Mouse (Mus musculus) A20 (cell line): ENCODE measurements around the gene Gm10130.
"Not testable (repeated sequence)": the region's sequence is repeated elsewhere in the genome, so short reads cannot be mapped to it uniquely, and the experiment has no call there.

Experiments used
- DNase-seq: peaks from one replicate; pipeline ENCODE4 v3.0.0-alpha.2; 2011; ENCODE audit warnings: low read depth, low spot score

The Gm10130 gene

DNA sequence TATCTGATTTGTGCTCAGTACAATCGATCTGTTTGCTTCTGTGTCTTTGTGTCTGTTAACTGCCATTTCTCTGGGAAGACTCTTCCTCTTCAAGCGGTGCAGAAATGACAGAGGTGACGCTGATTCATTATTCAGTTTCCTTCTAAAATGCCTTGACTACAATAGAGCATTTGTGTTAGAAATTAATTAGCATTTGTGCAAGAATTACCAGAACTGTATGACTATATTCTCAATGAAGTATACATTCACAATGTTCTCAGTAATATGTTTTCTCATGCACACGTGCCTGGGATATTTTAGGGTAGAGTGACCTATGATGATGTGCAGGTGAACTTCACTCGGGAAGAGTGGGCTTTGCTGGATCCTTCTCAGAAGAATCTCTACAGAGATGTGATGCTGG, at the start of gene Gm10130:
Gene Gm10130, plus strand, starts transcription at position 301 of the 400 bp plus-strand sequence.
- no peak for DNase-seq

GRCm38 (mm10) chr2:150293669-150294068, 29.8 kb upstream of the Gm10130 start:
- no peak for DNase-seq

GRCm38 (mm10) chr2:150299096-150299495, 24.4 kb upstream of the Gm10130 start:
- DNase-seq = no peak

- peak; percentile 3 for DNase-seq
Measured at GRCm38 (mm10) chr2:150307183-150307773, 16.2 kb upstream of the Gm10130 start.

DNA sequence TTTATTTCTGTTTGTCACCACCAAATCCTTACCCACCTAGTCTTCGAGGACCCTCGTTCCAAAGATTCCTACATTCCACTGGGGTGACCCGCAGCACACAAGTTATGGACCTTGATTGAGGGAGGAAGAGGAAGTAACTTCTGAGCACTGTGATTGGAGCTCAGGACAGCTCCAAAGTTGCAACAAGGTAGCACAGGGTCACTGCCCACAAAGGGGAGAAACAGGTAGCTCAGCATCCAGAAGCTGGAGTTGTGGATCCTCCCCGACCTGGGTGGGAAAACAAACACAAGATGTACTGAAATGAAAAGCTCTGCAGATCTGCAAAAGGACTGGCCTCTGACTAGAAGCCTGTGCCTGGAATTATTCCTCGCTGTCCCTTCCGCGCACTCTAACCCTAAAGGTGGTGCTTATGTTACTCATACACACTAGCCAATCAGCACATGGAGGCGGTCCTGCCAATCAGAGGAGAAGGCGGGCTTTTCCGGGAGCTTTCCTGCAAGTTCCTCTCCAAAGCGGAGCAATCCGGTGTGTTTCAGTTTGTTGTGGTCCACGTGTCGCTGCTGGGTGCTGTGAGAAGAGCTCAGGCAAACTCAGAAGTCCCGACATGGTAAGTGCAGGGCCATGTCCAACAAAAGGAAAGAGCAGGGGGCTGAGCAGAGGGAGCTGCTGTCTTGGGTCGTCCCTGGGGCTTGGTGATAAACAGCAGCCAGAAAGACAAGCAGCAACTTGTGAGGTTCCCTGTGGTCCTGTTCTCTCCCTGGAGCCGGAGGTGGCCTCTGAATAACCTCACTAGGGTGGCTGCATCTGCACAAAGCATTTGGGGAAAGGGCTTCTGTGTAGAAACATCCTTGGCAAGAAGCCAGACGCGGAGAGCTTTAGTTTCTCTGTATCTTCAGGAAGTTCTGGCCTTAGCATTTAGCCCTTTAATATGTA, 12.3 kb upstream of the Gm10130 start:
- DNase-seq = not testable (repeated sequence)

GRCm38 (mm10) chr2:150316140-150316539, 7.4 kb upstream of the Gm10130 start:
- DNase-seq = no peak

DNA sequence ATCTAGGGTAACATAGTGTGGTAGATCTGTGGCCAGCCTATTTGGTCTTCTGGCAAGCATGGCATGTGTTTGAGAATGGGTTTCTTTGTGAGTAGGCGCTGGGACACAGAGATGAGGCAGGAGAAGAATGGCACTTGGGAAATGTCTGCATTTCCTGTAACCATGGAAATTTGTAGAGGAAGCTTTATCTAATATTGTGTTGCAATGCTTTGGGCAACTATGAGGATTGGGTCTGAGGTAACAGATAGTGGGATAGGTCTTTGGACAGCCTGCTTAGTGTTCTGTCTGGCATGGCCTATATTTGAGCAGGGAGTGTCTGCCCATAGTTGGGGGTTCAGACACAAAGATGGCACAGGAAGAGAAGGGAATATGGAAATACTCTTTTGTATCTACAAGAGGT, 4.5 kb upstream of the Gm10130 start:
- no peak for DNase-seq

DNA sequence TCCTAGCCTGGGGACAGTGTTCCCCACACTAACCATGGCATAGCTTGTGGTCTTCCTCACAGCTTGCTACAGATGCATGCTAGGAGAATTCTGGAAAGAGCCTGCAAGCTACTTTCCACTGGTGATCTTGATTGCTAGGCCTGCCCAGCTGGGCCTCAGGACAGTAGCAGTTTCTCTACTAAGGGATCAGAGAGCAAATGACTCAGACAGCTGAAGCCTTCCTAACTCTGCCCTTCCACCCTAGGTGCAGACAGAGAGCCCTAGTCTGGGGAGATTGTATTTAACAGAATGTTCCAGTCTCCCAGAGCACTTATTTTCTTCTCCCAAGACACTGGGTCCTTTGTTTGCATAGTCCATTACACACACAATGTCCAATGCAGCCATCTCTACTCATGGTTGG, 33.6 kb downstream of the Gm10130 start:
- DNase-seq = not testable (repeated sequence)

- peak; percentile 92 for DNase-seq
Measured at GRCm38 (mm10) chr2:150362113-150362877, 38.8 kb downstream of the Gm10130 start, which contains the start of gene 3300002I08Rik. Gene 3300002I08Rik, minus strand, starts transcription at chr2:150362765.

- no peak for DNase-seq
Measured at GRCm38 (mm10) chr2:150362878-150363229, 39.4 kb downstream of the Gm10130 start.

DNA sequence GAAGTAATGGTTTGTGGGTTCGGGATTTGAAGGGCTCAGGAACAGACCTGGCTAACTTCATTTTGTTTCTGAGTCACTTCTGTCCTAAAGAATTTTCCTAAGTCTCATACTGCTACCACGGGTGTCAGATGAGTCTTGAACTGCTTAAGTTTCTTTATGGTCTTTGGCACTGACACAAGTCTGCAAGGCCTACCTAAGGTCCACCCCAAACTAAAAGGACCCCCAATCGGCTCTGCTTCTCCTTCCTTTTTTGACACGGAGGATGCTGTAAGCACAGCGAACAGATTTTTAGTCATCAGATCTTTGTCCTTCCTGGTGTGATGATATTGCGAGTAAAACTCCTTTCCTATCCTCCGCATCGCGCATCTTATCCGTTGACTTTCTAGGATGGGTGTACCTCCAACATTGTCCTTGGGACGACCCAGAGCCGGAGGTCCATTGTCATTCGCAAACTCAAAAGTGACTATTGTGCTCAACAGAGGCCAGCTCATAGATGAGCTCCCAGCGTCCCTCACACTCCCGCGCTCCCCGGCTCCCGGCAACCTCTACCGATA, 62.1 kb downstream of the Gm10130 start:
- DNase-seq = not testable (repeated sequence)

GRCm38 (mm10) chr2:150390198-150390597, 66.7 kb downstream of the Gm10130 start:
- DNase-seq = peak; percentile 48

- DNase-seq = not testable (repeated sequence)
Measured at GRCm38 (mm10) chr2:150412146-150412545, 88.6 kb downstream of the Gm10130 start.
